Mouse (Mus musculus) embryonic fibroblast, embryonic 13.5 days (primary cell): ENCODE results near the gene Mblac2.

Source experiments
- CTCF ChIP-seq: IDR thresholded peaks from 2 replicates; pipeline ENCODE4 v1.5.1; 2011; ENCODE audit warnings: mild to moderate bottlenecking, control low read depth, low read length, moderate library complexity, borderline replicate concordance; ENCODE audit not compliant: insufficient read depth
- POLR2A ChIP-seq: IDR thresholded peaks from 2 replicates; pipeline ENCODE4 v1.6.1; 2011; ENCODE audit warnings: low read depth, mild to moderate bottlenecking, control low read depth, low read length, moderate library complexity

DNA sequence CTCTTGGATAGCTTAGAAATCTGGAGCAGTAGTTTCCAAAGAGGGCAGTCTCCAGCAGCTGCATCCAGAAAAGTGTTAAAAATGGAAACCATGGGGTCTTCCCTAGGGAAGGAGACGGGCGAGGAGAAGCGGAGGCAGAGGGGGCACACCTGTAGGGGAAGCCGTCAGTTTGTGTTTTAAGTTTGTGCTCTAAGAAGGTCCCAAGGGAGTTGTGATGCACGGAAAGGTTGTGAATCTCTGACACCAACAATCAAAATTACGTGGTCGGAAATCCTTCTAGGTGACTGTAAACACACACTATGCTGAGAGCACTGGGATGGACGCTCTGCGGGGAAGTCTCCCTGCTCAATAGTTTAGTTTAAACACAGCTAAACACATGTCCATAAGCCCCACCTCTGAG, 7.5 kb upstream of the Mblac2 start:
- no peak for TF ChIP-seq CTCF
- no peak for TF ChIP-seq POLR2A
